Mouse (Mus musculus) bone marrow macrophage, adult 2 months (primary cell): ENCODE data around the gene Uba52.

ENCODE experiments used
- CTCF ChIP-seq: IDR thresholded peaks from 2 replicates; pipeline ENCODE4 v1.5.1; 2012; ENCODE audit warnings: low read depth, mild to moderate bottlenecking, low read length, moderate library complexity
- POLR2A ChIP-seq: IDR thresholded peaks from 2 replicates; pipeline ENCODE4 v1.6.1; 2012; ENCODE audit warnings: mild to moderate bottlenecking, low read depth, low read length, borderline replicate concordance

DNA sequence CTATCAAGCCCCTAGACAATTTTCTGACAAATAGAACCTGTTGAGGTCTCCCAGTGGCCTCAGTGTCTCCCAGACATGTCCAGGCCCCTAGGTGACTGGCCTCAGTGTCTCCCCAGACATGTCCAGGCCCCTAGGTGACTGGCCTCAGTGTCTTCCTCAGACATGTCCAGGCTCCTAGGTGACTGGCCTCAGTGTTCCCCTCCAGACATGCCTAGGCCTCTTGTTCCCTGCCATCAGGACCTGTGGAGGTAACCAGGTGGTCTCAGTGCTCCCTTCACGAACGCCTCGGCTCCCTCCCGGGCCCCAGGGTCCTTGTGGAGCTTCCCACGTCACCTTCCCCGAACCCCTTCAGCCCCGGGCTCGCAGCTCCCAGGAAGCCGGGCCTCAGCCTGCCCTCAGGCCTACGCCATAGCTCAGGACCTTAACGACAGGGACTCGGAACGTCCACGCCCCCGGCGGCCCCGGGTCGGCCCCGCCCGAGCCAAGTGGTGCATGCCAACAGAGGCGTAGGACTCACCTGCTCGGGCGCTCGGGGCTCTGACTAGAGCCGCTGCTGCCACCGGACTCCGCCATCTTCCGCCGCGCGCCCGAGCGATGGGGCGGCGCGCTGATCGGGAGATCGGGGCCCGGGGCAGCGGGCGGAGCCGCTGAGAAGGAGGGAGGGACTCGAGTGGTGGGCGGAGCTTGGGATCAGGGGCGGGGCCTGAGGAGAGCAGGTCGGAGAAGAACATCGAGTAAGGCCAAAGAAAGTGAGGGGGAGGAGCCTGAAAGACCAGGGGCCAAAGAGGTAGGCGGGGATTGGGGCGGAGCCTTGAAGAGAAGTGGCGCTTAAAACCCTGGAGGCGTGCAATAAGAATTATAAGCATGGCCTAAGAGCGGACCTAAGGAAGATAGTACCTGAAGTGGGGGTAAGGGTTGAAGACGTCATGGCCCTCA is 34.0 kb downstream of the Uba52 start, which contains the start of gene Klhl26:
- TF ChIP-seq POLR2A (no peak; the same call in 1 of the 2 replicates), CTCF (no peak)
